Mouse (Mus musculus) cerebellum, adult 2 months (tissue): ENCODE results near the gene Megf11.

Source experiments
- CTCF ChIP-seq: fragments of 200-500 bp; IDR thresholded peaks from 2 replicates; pipeline ENCODE4 v1.5.1; 2011; ENCODE audit warnings: low read depth, mild to moderate bottlenecking, control low read depth, low read length, moderate library complexity, borderline replicate concordance; ENCODE audit not compliant: insufficient read depth
- POLR2A ChIP-seq: fragments of 200-500 bp; IDR thresholded peaks from 2 replicates; pipeline ENCODE4 v1.6.1; 2011; ENCODE audit warnings: low read length, control low read depth, borderline replicate concordance; ENCODE audit not compliant: insufficient read depth

- TF ChIP-seq POLR2A: no peak
- TF ChIP-seq CTCF: no peak
These were observed 185.0 kb downstream of the Megf11 start for GRCm38 (mm10) chr9:64570448-64570847.
